Mouse (Mus musculus) heart, postnatal 36 days (tissue): Measurements from ENCODE around the gene 2610318N02Rik. TPM values are rescaled to one million over a fixed set of nuclear protein-coding genes. Genes with fewer than 3 reads are reported as not detected.
A peak's percentile ranks its signal among the peaks of the same experiment; 100 is the strongest.
"Not testable (repeated sequence)": the region's sequence is repeated elsewhere in the genome, so short reads cannot be mapped to it uniquely, and the experiment has no call there.

Experiments
- DNase-seq, 2 experiments: peaks; one replicate each; pipeline ENCODE4 v3.0.0; 2021 to 2022
- intact Hi-C: fragments of 180-260 bp; cut with DNase I; formaldehyde crosslinking; loops from one replicate; pipeline ENCODE4 v1.15.1; 2025
- total RNA-seq, 2 experiments: library from RNA; stranded (reverse); gene quantifications; 2 replicates each; pipeline ENCODE4 v1.2.3; 2021

The 2610318N02Rik gene
- total RNA-seq = not detected

GRCm38 (mm10) chr16:17124871-17125520 is at the start of gene 2610318N02Rik:
Gene 2610318N02Rik, minus strand, starts transcription at chr16:17125167.
- DNase-seq = peak; percentile 38 to 49
- intact Hi-C loops = loop anchor here (5.0 kb wide), 1 partner anchor 167 kb away; no protein-coding TSS in a partner anchor

- intact Hi-C loops = no loop called here
- no peak for DNase-seq
These were observed 43.1 kb upstream of the 2610318N02Rik start for GRCm38 (mm10) chr16:17168049-17168448.

- intact Hi-C loops = no loop called here
- DNase-seq = no peak
These were observed 42.2 kb upstream of the 2610318N02Rik start for GRCm38 (mm10) chr16:17167179-17167578.

- intact Hi-C loops, DNase-seq: not testable (repeated sequence)
These were observed 40.5 kb upstream of the 2610318N02Rik start for GRCm38 (mm10) chr16:17165478-17165877.

GRCm38 (mm10) chr16:17154346-17154745 is 29.4 kb upstream of the 2610318N02Rik start:
- DNase-seq = no peak
- intact Hi-C loops = no loop called here

- no peak for DNase-seq
- intact Hi-C loops = no loop called here
These were observed 26.9 kb upstream of the 2610318N02Rik start for GRCm38 (mm10) chr16:17151874-17152273.

- no peak for DNase-seq
- intact Hi-C loops = no loop called here
These were observed 25.7 kb upstream of the 2610318N02Rik start for GRCm38 (mm10) chr16:17150520-17151258.

GRCm38 (mm10) chr16:17148084-17148483 is 23.1 kb upstream of the 2610318N02Rik start:
- intact Hi-C loops = loop anchor here (5.0 kb wide), 1 partner anchor 59 kb away; the partner anchor contains the start of gene Rimbp3
- DNase-seq = no peak

GRCm38 (mm10) chr16:17147391-17147929 is 22.5 kb upstream of the 2610318N02Rik start:
- DNase-seq = no peak
- intact Hi-C loops = loop anchor here (5.0 kb wide), 1 partner anchor 60 kb away; the partner anchor contains the start of gene Rimbp3

- intact Hi-C loops = loop anchor here (5.0 kb wide), 1 partner anchor 60 kb away; the partner anchor contains the start of gene Rimbp3
- DNase-seq = peak; percentile 67 to 70
These were observed 21.8 kb upstream of the 2610318N02Rik start, which contains the start of gene Ccdc116 for GRCm38 (mm10) chr16:17146772-17147235. Gene Ccdc116, minus strand, starts transcription at chr16:17147229.

GRCm38 (mm10) chr16:17144339-17144738 is 19.4 kb upstream of the 2610318N02Rik start, which contains the start of gene Ydjc:
Gene Ydjc, plus strand, starts transcription at chr16:17144621.
- intact Hi-C loops = loop anchor here (5.0 kb wide), 1 partner anchor 128 kb away; no protein-coding TSS in a partner anchor
- DNase-seq = no peak

- DNase-seq = no peak
- intact Hi-C loops = no loop called here
These were observed 12.4 kb upstream of the 2610318N02Rik start for GRCm38 (mm10) chr16:17137355-17137754.

GRCm38 (mm10) chr16:17132906-17133200 is 7.9 kb upstream of the 2610318N02Rik start:
- intact Hi-C loops = loop anchor here (5.0 kb wide), 2 partner anchors 74 to 144 kb away; partner anchors contain the start of genes Rimbp3 and Tmem191c
- no peak for DNase-seq

- peak; percentile 93 to 94 for DNase-seq
- intact Hi-C loops = loop anchor here (5.0 kb wide), 2 partner anchors 75 to 145 kb away; partner anchors contain the start of genes Rimbp3 and Tmem191c
These were observed 7.3 kb upstream of the 2610318N02Rik start, which contains the start of gene Sdf2l1 for GRCm38 (mm10) chr16:17132089-17132905. Gene Sdf2l1, minus strand, starts transcription at chr16:17132383.

- peak in 1 of 2 experiments; percentile 20 for DNase-seq
- intact Hi-C loops = loop anchor here (5.0 kb wide), 2 partner anchors 76 to 146 kb away; partner anchors contain the start of genes Rimbp3 and Tmem191c
These were observed 6.5 kb upstream of the 2610318N02Rik start for GRCm38 (mm10) chr16:17131191-17132088.

- peak; percentile 22 to 32 for DNase-seq
- intact Hi-C loops = loop anchor here (5.0 kb wide), 1 partner anchor 165 kb away; no protein-coding TSS in a partner anchor
These were observed 2.3 kb upstream of the 2610318N02Rik start for GRCm38 (mm10) chr16:17127292-17127691.

- no peak for DNase-seq
- intact Hi-C loops = no loop called here
These were observed 672 bp downstream of the 2610318N02Rik start for GRCm38 (mm10) chr16:17124119-17124870.

GRCm38 (mm10) chr16:17121569-17121968 is 3.4 kb downstream of the 2610318N02Rik start:
- no peak for DNase-seq
- intact Hi-C loops = no loop called here
